Mouse (Mus musculus): ENCODE data around the gene Grid1. TPM values are rescaled to one million over a fixed set of nuclear protein-coding genes. Genes with fewer than 3 reads are reported as not detected.

Gene Grid1
- polyA plus RNA-seq, 1 experiment = 0.19 TPM

DNA sequence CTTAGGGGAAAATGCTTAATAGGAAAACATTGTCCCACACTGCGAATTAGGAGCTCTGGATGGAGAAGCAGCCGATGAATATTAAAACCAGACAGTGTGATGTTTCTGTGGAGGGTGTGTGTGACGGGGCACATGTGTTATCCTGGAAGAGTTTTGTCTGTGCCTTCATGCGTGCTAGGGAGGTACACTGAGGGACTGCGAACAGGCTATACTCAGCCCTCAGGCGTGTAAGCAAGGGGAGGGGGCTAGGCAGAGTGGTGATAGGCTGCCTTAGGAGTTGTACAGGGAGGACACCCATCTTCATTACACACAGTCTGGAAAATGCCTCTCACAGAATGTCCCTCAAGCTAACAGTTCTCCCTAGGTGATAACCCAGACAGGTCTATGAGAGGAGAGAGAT lies 379.0 kb downstream of the Grid1 start:
- H3K36me3 ChIP-seq (ENCODE audit: control insufficient read depth, insufficient read depth, low read length) = no peaks in the 10 kb centered on the region

DNA sequence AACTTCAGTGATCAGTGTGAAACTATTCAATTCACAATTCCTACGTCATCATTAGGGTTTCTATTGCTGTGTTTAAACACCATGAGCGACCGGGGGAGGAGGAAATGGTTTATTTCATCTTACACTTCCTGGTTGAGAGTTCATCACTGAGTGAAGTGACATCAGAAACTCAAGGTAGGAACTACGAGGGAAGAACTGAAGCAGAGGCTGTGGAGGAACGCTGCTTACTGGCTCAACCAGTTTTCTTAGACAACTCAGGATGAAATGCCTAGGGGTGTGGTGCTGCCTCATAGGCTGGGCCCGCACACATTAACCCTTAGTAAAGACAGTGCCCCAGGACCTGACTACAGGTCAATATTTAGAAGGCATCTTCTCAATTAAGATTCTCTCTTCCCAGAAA lies 389.5 kb downstream of the Grid1 start:
- no peak for TF ChIP-seq POLR2A (IDR thresholded peaks at IDR 0.05; ENCODE audit: control insufficient read depth, extremely low read depth, insufficient read depth, low read length, poor library complexity)
- TF ChIP-seq CTCF (IDR thresholded peaks at IDR 0.05; ENCODE audit: borderline replicate concordance, control insufficient read depth, extremely low read depth, insufficient read depth, low read length, poor library complexity) = no peak
- DNase-seq = no peak
- 80% methylated on average over 6 of the region's 6 CpGs for WGBS
- no peak overlapping the region for H3K4me3 ChIP-seq (ENCODE audit: control insufficient read depth, insufficient read depth, low read length)
- H3K4me1 ChIP-seq (replicated peaks; ENCODE audit: control insufficient read depth, insufficient read depth, low read length) = no peaks in the 10 kb centered on the region
- no peak overlapping the region for H3K27ac ChIP-seq (ENCODE audit: control insufficient read depth, insufficient read depth, low read length)
- H3K36me3 ChIP-seq (ENCODE audit: control insufficient read depth, insufficient read depth, low read length) = no peaks in the 10 kb centered on the region
- no peaks in the 10 kb centered on the region for H3K27me3 ChIP-seq (ENCODE audit: control insufficient read depth, insufficient read depth, low read length)

More for the DNA sequence above, 379.0 kb downstream of the Grid1 start:
- no peak for DNase-seq
- Histone ChIP-seq H3K27me3 (ENCODE audit: control insufficient read depth, insufficient read depth, low read length) (no peaks in the 10 kb centered on the region), H3K4me1 (replicated peaks; ENCODE audit: control insufficient read depth, insufficient read depth, low read length) (no peaks in the 10 kb centered on the region), H3K27ac (ENCODE audit: control insufficient read depth, insufficient read depth, low read length) (no peak overlapping the region), H3K4me3 (ENCODE audit: control insufficient read depth, insufficient read depth, low read length) (no peak overlapping the region)
- 91% methylated on average over 6 of the region's 6 CpGs for WGBS
- TF ChIP-seq POLR2A (IDR thresholded peaks at IDR 0.05; ENCODE audit: control insufficient read depth, extremely low read depth, insufficient read depth, low read length, poor library complexity) (no peak), CTCF (IDR thresholded peaks at IDR 0.05; ENCODE audit: borderline replicate concordance, control insufficient read depth, extremely low read depth, insufficient read depth, low read length, poor library complexity) (no peak)

DNA sequence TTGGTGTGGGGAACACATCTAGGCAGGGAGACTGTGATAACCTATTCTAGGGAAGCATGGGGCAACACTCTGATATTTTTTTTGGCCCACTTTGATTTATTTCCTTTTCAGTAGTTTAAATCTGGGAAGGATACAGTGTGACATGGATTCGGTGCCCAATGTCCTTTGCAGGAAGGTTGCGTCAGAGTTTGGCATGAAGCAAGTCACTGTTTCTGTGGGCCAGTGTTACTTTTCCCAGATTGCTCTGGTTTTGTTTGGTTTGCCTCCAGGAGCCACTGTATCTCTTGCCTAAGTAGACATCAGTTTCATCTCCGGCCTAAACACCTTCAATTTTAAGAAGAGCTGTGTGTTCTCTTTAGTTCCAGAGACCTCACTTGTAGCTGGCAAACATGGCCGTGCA lies 399.1 kb downstream of the Grid1 start:
- TF ChIP-seq CTCF (IDR thresholded peaks at IDR 0.05; ENCODE audit: borderline replicate concordance, control insufficient read depth, extremely low read depth, insufficient read depth, low read length, poor library complexity) (no peak), POLR2A (IDR thresholded peaks at IDR 0.05; ENCODE audit: control insufficient read depth, extremely low read depth, insufficient read depth, low read length, poor library complexity) (no peak)
- no peaks in the 10 kb centered on the region for H3K36me3 ChIP-seq (ENCODE audit: control insufficient read depth, insufficient read depth, low read length)
- H3K4me1 ChIP-seq (replicated peaks; ENCODE audit: control insufficient read depth, insufficient read depth, low read length) = no peaks in the 10 kb centered on the region
- WGBS = 96% methylated on average over 4 of the region's 4 CpGs
- no peak overlapping the region for H3K4me3 ChIP-seq (ENCODE audit: control insufficient read depth, insufficient read depth, low read length)
- no peak for DNase-seq
- no peak overlapping the region for H3K27ac ChIP-seq (ENCODE audit: control insufficient read depth, insufficient read depth, low read length)
- no peaks in the 10 kb centered on the region for H3K27me3 ChIP-seq (ENCODE audit: control insufficient read depth, insufficient read depth, low read length)

DNA sequence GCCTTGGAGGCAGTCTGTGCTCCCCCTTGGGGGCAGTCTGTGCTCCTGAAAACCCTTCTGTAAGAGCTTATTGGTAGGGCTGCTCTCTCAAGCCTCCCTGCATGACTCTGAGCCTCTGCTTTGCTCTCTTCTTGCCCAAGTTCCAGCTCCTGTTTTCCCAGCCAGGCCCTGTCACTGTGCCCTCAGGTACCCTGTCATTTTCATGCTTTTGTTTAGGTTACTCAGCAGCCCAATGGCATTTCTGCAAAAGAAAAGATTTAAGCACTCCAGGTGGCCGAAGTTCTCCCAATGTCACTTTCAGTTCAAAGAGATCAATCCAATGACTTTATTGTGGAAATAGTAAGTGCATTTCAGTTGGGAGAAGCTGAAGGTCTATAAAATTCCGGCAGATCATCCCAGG lies 402.3 kb downstream of the Grid1 start:
- no peak for DNase-seq
- WGBS = 90% methylated on average over 2 of the region's 2 CpGs
- H3K27ac ChIP-seq (ENCODE audit: control insufficient read depth, insufficient read depth, low read length) = no peak overlapping the region
- TF ChIP-seq CTCF (IDR thresholded peaks at IDR 0.05; ENCODE audit: borderline replicate concordance, control insufficient read depth, extremely low read depth, insufficient read depth, low read length, poor library complexity) = no peak
- no peak for TF ChIP-seq POLR2A (IDR thresholded peaks at IDR 0.05; ENCODE audit: control insufficient read depth, extremely low read depth, insufficient read depth, low read length, poor library complexity)
- no peaks in the 10 kb centered on the region for H3K36me3 ChIP-seq (ENCODE audit: control insufficient read depth, insufficient read depth, low read length)
- no peaks in the 10 kb centered on the region for H3K4me1 ChIP-seq (replicated peaks; ENCODE audit: control insufficient read depth, insufficient read depth, low read length)
- H3K27me3 ChIP-seq (ENCODE audit: control insufficient read depth, insufficient read depth, low read length) = no peaks in the 10 kb centered on the region
- no peak overlapping the region for H3K4me3 ChIP-seq (ENCODE audit: control insufficient read depth, insufficient read depth, low read length)

- no peaks in the 10 kb centered on the region for H3K36me3 ChIP-seq (ENCODE audit: control insufficient read depth, insufficient read depth, low read length)
- 92% methylated on average over 5 of the region's 5 CpGs for WGBS
- H3K4me3 ChIP-seq (ENCODE audit: control insufficient read depth, insufficient read depth, low read length) = no peak overlapping the region
- H3K27me3 ChIP-seq (ENCODE audit: control insufficient read depth, insufficient read depth, low read length) = no peaks in the 10 kb centered on the region
- no peak for DNase-seq
- no peak overlapping the region for H3K27ac ChIP-seq (ENCODE audit: control insufficient read depth, insufficient read depth, low read length)
- no peak for TF ChIP-seq POLR2A (IDR thresholded peaks at IDR 0.05; ENCODE audit: control insufficient read depth, extremely low read depth, insufficient read depth, low read length, poor library complexity)
- no peak for TF ChIP-seq CTCF (IDR thresholded peaks at IDR 0.05; ENCODE audit: borderline replicate concordance, control insufficient read depth, extremely low read depth, insufficient read depth, low read length, poor library complexity)
- H3K4me1 ChIP-seq (replicated peaks; ENCODE audit: control insufficient read depth, insufficient read depth, low read length) = no peaks in the 10 kb centered on the region
Measured at GRCm38 (mm10) chr14:35227581-35227980, 407.7 kb downstream of the Grid1 start.

- no peak for DNase-seq
- Histone ChIP-seq H3K4me3 (ENCODE audit: control insufficient read depth, insufficient read depth, low read length) (no peak overlapping the region), H3K4me1 (replicated peaks; ENCODE audit: control insufficient read depth, insufficient read depth, low read length) (no peaks in the 10 kb centered on the region), H3K36me3 (ENCODE audit: control insufficient read depth, insufficient read depth, low read length) (no peaks in the 10 kb centered on the region), H3K27me3 (ENCODE audit: control insufficient read depth, insufficient read depth, low read length) (no peaks in the 10 kb centered on the region), H3K27ac (ENCODE audit: control insufficient read depth, insufficient read depth, low read length) (no peak overlapping the region)
- TF ChIP-seq CTCF (IDR thresholded peaks at IDR 0.05; ENCODE audit: borderline replicate concordance, control insufficient read depth, extremely low read depth, insufficient read depth, low read length, poor library complexity) (no peak), POLR2A (IDR thresholded peaks at IDR 0.05; ENCODE audit: control insufficient read depth, extremely low read depth, insufficient read depth, low read length, poor library complexity) (no peak)
Measured at GRCm38 (mm10) chr14:35231384-35231783, 411.5 kb downstream of the Grid1 start.

DNA sequence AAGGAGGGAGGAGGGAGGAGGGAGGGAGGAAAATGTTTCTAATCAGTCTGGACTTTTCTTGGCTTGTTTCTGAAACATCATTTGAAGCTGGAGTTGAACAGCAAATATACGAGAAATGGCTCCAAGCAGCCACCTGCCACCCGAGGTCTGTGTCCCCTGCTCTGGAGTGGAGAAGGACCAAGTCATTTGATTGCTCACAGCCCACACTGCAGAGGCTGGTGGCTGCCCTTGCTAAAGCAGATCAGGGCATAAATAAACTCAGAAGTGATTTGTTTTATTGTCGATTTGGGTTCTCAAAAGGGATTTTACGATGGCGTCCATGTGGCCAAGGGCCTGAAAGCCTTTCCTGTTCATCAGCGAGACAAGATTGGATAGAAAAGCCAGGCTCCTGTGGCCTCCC lies 423.0 kb downstream of the Grid1 start:
- no peak overlapping the region for H3K27ac ChIP-seq (ENCODE audit: control insufficient read depth, insufficient read depth, low read length)
- no peaks in the 10 kb centered on the region for H3K4me1 ChIP-seq (replicated peaks; ENCODE audit: control insufficient read depth, insufficient read depth, low read length)
- no peaks in the 10 kb centered on the region for H3K27me3 ChIP-seq (ENCODE audit: control insufficient read depth, insufficient read depth, low read length)
- H3K4me3 ChIP-seq (ENCODE audit: control insufficient read depth, insufficient read depth, low read length) = no peak overlapping the region
- WGBS = 83% methylated on average over 6 of the region's 6 CpGs
- TF ChIP-seq POLR2A (IDR thresholded peaks at IDR 0.05; ENCODE audit: control insufficient read depth, extremely low read depth, insufficient read depth, low read length, poor library complexity) (no peak), CTCF (IDR thresholded peaks at IDR 0.05; ENCODE audit: borderline replicate concordance, control insufficient read depth, extremely low read depth, insufficient read depth, low read length, poor library complexity) (no peak)
- no peak for DNase-seq
- no peaks in the 10 kb centered on the region for H3K36me3 ChIP-seq (ENCODE audit: control insufficient read depth, insufficient read depth, low read length)
